Mouse (Mus musculus) testis, adult 2 months (tissue): ENCODE results near the gene Hist1h2bg. TPM values are rescaled to one million over a fixed set of nuclear protein-coding genes. Genes with fewer than 3 reads are reported as not detected.
"Not testable (repeated sequence)": the region's sequence is repeated elsewhere in the genome, so short reads cannot be mapped to it uniquely, and the experiment has no call there.

Experiments
- H3K27ac ChIP-seq: fragments of 200-500 bp; 2 replicates; pipeline ENCODE4 v1.5.1; 2012; ENCODE audit warnings: low read depth, low read length; ENCODE audit not compliant: control insufficient read depth, insufficient read depth
- H3K27me3 ChIP-seq: fragments of 200-500 bp; 2 replicates; pipeline ENCODE4 v1.6.1; 2012; ENCODE audit warnings: mild to moderate bottlenecking, low read length, moderate library complexity; ENCODE audit not compliant: control insufficient read depth, insufficient read depth
- H3K36me3 ChIP-seq: fragments of 200-500 bp; 2 replicates; pipeline ENCODE4 v1.6.1; 2012; ENCODE audit warnings: mild to moderate bottlenecking, low read length; ENCODE audit not compliant: control insufficient read depth, insufficient read depth
- H3K4me1 ChIP-seq: fragments of 200-500 bp; 2 replicates; pipeline ENCODE4 v1.6.1; 2012; ENCODE audit warnings: low read length; ENCODE audit not compliant: control insufficient read depth, insufficient read depth
- H3K4me3 ChIP-seq: fragments of 200-500 bp; 2 replicates; pipeline ENCODE4 v1.5.1; 2012; ENCODE audit warnings: low read depth, mild to moderate bottlenecking, low read length, moderate library complexity, mixed read lengths; ENCODE audit not compliant: control insufficient read depth
- CTCF ChIP-seq: fragments of 200-500 bp; IDR thresholded peaks from 2 replicates; pipeline ENCODE4 v1.5.1; 2012; ENCODE audit warnings: low read depth, mild to moderate bottlenecking, inconsistent platforms, low read length, moderate library complexity; ENCODE audit not compliant: control insufficient read depth, insufficient read depth, insufficient replicate concordance
- POLR2A ChIP-seq: fragments of 200-500 bp; IDR thresholded peaks from 2 replicates; pipeline ENCODE4 v1.6.1; 2012; ENCODE audit warnings: low read depth, mild to moderate bottlenecking, inconsistent platforms, low read length, moderate library complexity; ENCODE audit not compliant: control insufficient read depth
- polyA plus RNA-seq: library from polyadenylated mRNA; depleted of rRNA; stranded (reverse); fragments of >200 nt; gene quantifications from 2 replicates; pipeline ENCODE4 v1.2.3, GENCODE M21; 2012

Hist1h2bg gene
- polyA plus RNA-seq, 1 experiment: 7.8 TPM

DNA sequence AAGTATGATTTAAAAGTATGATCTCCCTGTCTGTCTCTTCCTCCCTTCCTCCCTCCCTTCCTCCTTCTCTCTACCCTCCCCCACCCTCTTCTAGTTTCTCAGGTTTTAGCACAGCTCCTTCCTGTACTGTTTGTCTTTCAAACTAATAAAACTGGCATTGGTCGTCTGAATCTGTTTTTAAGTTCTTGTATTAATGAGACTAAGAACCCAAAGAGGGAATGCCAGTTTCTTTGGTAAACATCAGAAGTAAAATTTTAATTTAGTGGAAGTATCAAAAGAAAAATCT, 15.7 kb downstream of the Hist1h2bg start:
- no peaks in the 10 kb centered on the region for H3K27me3 ChIP-seq
- H3K4me1 ChIP-seq: peaks cover 6% of the 10 kb centered on the region; the same call in 1 of the 2 replicates
- H3K27ac ChIP-seq: no peak overlapping the region
- TF ChIP-seq POLR2A: no peak
- H3K36me3 ChIP-seq: no peaks in the 10 kb centered on the region
- H3K4me3 ChIP-seq: no peak overlapping the region

DNA sequence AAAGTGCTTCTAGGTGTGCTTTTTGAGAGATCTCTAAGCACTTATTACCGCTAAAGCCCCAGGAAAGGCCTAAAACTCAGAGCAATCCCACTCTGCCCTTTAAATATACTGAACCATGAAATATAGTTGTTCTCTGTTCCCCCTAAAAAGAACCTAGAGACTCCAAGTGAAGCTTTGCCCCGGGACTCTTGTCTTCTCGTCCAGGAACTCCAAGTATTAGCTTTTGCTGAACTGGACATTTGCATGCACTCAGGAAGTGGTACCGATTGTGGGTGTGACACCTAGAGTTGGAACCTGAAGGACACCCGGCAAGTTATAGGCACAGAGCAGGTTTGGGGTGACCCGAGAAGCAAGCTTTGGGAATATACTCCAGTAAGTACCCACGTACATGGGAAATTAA, 20.0 kb downstream of the Hist1h2bg start:
- TF ChIP-seq POLR2A (no peak), CTCF (no peak)
- Histone ChIP-seq H3K4me3 (no peak overlapping the region), H3K4me1 (0 out of 2 replicates have a peak, but pooled peaks cover 2% of the 10 kb centered on the region), H3K27me3 (no peaks in the 10 kb centered on the region), H3K36me3 (no peaks in the 10 kb centered on the region), H3K27ac (no peak overlapping the region)

DNA sequence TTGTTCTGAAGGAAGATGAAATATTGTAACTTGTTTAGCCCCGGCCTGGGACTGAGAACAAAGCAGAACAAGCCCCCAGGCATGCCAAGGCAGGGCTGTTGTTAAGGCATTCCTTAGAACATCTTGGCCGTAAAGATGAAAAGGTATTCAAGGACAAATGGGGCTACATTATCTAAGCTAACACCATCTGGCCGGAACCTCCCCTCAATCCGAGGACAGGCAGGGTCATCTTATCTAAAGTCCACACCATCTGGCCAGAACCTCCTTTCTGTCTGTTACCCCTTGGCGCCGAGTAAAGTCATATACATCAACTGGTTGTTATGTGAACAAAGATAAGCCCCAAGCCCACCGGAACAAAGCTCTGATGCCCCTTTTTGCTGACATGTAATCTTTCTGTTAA, 20.7 kb downstream of the Hist1h2bg start:
- not testable (repeated sequence) for H3K4me3 ChIP-seq, H3K27ac ChIP-seq, H3K4me1 ChIP-seq, H3K27me3 ChIP-seq, H3K36me3 ChIP-seq

DNA sequence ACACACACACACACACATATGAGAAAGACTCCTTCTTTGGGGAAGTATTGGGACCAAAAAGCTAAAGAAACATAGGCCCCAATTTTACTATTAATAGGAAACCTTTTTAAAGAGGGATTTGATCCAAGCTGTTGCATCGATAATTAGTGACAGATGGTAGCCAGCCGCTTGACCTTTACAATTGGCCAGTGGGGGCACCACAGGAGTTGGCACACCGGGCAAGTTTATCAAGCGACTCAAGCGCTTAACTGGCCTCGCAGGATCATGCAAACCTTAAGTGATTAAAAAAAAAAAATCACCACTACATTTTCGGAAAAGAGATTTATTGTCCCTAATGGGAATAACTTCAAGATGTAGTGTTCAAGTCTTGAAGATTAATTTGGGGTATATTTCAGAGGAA, 21.4 kb downstream of the Hist1h2bg start:
- H3K27ac ChIP-seq: no peak overlapping the region
- no peaks in the 10 kb centered on the region for H3K4me1 ChIP-seq
- no peak overlapping the region for H3K4me3 ChIP-seq
- H3K27me3 ChIP-seq: no peaks in the 10 kb centered on the region
- H3K36me3 ChIP-seq: no peaks in the 10 kb centered on the region
- TF ChIP-seq POLR2A (no peak), CTCF (no peak)

DNA sequence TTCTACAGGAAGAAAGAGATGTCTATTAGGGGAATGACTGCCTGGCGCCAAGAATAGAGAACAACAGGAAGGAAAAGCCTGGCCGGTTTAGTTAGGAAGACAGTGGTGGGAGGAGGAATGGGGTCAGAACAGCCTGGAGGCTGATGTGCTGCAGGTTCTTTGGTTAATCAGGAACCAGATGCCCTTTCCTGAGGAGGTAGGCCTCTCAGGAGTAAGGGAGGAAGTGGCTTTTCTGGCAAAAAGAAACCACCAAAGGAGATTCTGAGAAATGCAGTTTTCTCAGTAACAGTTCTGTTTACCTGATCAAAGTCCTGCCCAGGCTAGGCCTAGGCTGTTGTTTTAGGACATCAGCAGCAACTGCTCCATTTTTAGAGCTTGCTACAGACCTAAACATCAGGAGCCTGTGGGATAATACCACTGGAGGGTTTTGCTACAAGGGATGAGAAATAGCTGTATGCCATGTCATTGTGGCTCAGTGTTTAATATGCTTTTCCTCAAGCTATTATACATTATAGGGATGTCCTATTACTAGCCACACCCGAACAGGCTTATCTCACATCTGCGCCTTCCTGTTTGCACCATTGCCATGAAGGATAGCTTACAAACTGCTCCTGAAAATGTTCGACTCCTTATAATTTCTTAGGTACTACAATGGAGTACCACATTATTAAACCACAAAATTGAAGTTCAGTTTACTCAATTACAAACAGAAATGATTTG, 22.0 kb downstream of the Hist1h2bg start:
- Histone ChIP-seq H3K4me1 (no peaks in the 10 kb centered on the region), H3K27me3 (no peaks in the 10 kb centered on the region), H3K36me3 (no peaks in the 10 kb centered on the region), H3K27ac (no peak overlapping the region), H3K4me3 (no peak overlapping the region)
- TF ChIP-seq POLR2A (no peak), CTCF (no peak)

DNA sequence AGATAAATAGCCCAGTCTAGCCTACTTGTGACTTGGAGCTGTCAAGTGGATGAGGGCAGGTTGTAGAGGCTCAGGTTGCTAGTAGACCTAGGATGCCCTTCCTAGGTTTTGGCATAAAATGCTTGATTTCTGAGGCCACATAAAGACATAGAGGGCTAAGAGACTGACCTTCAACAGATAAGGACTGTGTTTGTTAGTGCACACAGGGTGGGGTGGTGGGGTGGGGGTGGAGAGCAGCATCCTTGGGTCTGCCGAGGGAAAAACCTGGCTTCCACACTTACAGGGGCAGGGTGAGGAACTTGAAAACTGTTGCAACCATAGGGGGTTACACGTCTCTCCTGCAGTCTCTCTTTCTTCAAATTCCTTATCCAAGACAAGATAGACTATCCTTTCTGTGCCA, 24.0 kb downstream of the Hist1h2bg start:
- Histone ChIP-seq H3K36me3 (no peaks in the 10 kb centered on the region), H3K27me3 (no peaks in the 10 kb centered on the region), H3K4me1 (no peaks in the 10 kb centered on the region), H3K27ac (no peak overlapping the region), H3K4me3 (no peak overlapping the region)
- no peak for TF ChIP-seq CTCF
- TF ChIP-seq POLR2A: no peak

DNA sequence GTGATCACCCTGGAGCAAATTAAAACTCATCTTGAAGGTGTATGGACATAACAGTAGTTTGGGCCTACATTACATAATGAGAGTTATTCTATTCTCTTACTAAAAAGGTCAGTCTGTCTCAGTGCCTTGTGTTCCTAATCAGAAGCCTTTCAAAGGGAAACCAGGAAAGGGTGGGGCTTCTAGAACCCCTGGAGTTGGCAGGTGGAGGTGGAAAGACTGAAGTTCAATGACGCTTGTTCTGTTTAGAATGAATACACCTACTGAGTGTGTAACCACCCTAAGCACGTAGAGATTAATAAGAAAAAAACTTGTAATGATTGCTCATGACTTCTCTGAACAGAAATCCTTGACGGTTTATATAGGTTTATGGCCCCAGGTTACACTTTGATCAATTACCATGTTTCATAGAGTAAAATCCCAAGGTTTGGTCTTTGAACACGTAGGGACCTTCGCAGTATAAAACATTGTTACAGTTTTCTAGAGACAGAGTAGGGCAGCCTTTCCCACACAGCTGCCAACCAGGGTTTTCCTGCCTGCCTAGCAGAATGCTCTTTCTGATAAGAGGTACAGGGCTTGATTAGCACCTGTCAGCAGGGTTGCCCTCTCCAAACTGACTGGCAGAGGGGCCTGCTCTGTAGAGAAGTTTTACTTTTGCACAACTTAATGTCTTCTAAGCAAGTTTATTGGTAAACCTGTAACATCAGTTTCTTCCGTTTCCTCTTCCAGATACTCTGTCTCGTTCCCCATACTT, 24.6 kb downstream of the Hist1h2bg start:
- H3K27ac ChIP-seq: no peak overlapping the region
- H3K4me1 ChIP-seq: no peaks in the 10 kb centered on the region
- no peak for TF ChIP-seq POLR2A
- no peak for TF ChIP-seq CTCF
- no peak overlapping the region for H3K4me3 ChIP-seq
- H3K27me3 ChIP-seq: no peaks in the 10 kb centered on the region
- H3K36me3 ChIP-seq: no peaks in the 10 kb centered on the region

DNA sequence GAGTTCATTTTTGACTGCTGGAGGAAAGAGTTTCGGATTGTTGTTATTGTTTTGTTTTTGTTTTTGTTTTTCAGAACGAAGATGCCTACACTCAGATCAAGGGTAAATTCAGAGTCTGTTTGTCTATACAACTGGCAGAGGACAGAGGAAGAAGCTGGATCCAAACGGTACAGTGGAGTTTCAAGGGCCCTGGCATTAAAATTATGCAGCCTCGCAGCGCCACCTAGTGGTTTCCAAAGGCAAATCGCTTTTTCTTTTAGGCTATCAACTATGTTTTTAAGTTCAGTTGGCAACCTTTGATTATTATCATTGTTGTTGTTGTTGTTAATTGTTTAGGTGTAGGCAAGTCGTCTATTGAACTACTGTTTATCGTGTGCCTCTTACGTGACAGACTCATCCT, 26.8 kb downstream of the Hist1h2bg start:
- no peak overlapping the region for H3K4me3 ChIP-seq
- TF ChIP-seq CTCF (peak; percentile 43; the same call in 1 of the 2 replicates), POLR2A (no peak)
- H3K36me3 ChIP-seq: no peaks in the 10 kb centered on the region
- no peak overlapping the region for H3K27ac ChIP-seq
- no peaks in the 10 kb centered on the region for H3K27me3 ChIP-seq
- no peaks in the 10 kb centered on the region for H3K4me1 ChIP-seq
